Mouse (Mus musculus) liver, embryonic 16.5 days (tissue): Measurements from ENCODE around the gene Triap1. TPM values are rescaled to one million over a fixed set of nuclear protein-coding genes. Genes with fewer than 3 reads are reported as not detected.

ENCODE experiments used
- ATAC-seq: fragments of 200-750 bp; cut with Nextera tagmentation; 2 replicates; pipeline ENCODE4 v1.8.0; 2017; ENCODE audit warnings: low read depth, mild to moderate bottlenecking, moderate number of reproducible peaks, moderate library complexity
- H3K27ac ChIP-seq: fragments of 300-500 bp; sonication (generic); 2 replicates; pipeline ENCODE4 v1.5.1; 2014; ENCODE audit warnings: mild to moderate bottlenecking, low read length
- H3K27me3 ChIP-seq: fragments of 300-500 bp; sonication (generic); 2 replicates; pipeline ENCODE4 v1.6.1; 2014; ENCODE audit warnings: low read depth, low read length, mixed read lengths; ENCODE audit not compliant: control insufficient read depth, insufficient read depth
- H3K36me3 ChIP-seq: fragments of 300-500 bp; sonication (generic); 2 replicates; pipeline ENCODE4 v1.6.1; 2014; ENCODE audit warnings: mild to moderate bottlenecking; ENCODE audit not compliant: control insufficient read depth, insufficient read depth
- H3K4me1 ChIP-seq: fragments of 300-500 bp; sonication (generic); 2 replicates; pipeline ENCODE4 v1.6.1; 2014; ENCODE audit warnings: low read depth, low read length, mixed read lengths; ENCODE audit not compliant: control insufficient read depth
- H3K4me2 ChIP-seq: fragments of 300-500 bp; sonication (generic); 2 replicates; pipeline ENCODE4 v1.6.1; 2014; ENCODE audit warnings: low read depth, low read length, mixed read lengths
- H3K4me3 ChIP-seq: fragments of 300-500 bp; sonication (generic); 2 replicates; pipeline ENCODE4 v1.5.1; 2014; ENCODE audit warnings: low read depth, mild to moderate bottlenecking, low read length
- H3K9ac ChIP-seq: fragments of 300-500 bp; sonication (generic); 2 replicates; pipeline ENCODE4 v1.6.1; 2014; ENCODE audit warnings: low read depth, low read length
- H3K9me3 ChIP-seq: fragments of 300-500 bp; sonication (generic); replicated peaks from 2 replicates; pipeline ENCODE4 v1.6.1; 2016; ENCODE audit warnings: low read length; ENCODE audit not compliant: control insufficient read depth
- WGBS: fragments of 180-500 bp; shearing (Covaris S2); extraction: QIAGEN DNeasy Blood & Tissue Kit; methylation state at CpG from one replicate; pipeline ENCODE4 v1.1.7; 2014; ENCODE audit not compliant: insufficient replicate concordance; 5-methylcytosine and 5-hydroxymethylcytosine counted together
- polyA plus RNA-seq: library from polyadenylated mRNA; unstranded; fragments of >200 nt; fragmentation: Nextera tagmentation; extraction: Ambion mirVana; gene quantifications from 2 replicates; pipeline ENCODE4 v1.2.1, GENCODE M21; 2015

Triap1 gene
- polyA plus RNA-seq, 1 experiment from 2014 or later: 24.5 TPM

DNA sequence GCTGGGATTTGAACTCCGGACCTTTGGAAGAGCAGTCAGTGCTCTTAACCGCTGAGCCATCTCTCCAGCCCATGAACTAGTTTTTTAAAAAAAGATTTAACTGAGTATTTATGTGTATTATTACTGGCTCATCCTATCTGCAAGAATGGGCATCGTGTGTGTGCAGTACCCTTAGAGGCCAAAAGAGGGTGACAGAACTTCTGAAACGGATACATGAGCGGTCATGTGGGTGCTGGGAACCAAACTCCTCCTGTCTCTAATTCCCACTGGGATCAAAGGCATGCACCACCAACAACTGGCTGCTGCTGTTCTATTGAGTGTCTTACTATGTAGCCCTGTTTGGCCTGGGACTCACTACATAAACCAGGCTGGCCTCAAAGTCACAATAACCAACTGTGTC lies 10.3 kb downstream of the Triap1 start:
- Histone ChIP-seq H3K27me3 (no peaks in the 10 kb centered on the region), H3K9ac (no peak overlapping the region), H3K4me2 (no peak overlapping the region), H3K4me1 (peaks cover 9% of the 10 kb centered on the region), H3K4me3 (no peak overlapping the region), H3K36me3 (no peaks in the 10 kb centered on the region; the same call in 1 of the 2 replicates), H3K27ac (no peak overlapping the region), H3K9me3 (no peaks in the 10 kb centered on the region)
- no peak for ATAC-seq
- 67% methylated on average over 5 of the region's 5 CpGs for WGBS

DNA sequence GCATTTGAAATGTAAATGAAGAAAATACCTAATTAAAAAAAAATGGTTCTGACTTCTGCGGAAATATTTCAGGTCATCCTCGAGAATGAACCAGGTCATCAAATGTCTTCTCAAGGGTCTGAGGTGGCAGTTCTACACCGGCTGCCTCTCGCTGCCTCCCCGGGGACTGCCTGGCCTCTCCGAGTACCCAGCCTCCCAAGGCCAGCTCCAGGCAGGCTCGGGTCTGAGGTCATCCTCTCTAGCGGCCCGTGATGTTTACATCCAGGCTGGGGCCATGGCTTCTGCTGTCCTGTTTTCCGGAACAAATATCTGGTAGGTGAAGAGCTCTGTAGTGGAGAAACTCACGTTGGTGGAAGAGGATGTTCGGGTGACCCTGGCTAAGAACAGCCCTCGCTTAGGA lies 14.0 kb downstream of the Triap1 start:
- ATAC-seq: peak; percentile 41; the same call in 1 of the 2 replicates
- Histone ChIP-seq H3K4me2 (no peak overlapping the region), H3K36me3 (no peaks in the 10 kb centered on the region), H3K4me1 (no peaks in the 10 kb centered on the region; the same call in 1 of the 2 replicates), H3K9ac (no peak overlapping the region), H3K27ac (no peak overlapping the region), H3K27me3 (no peaks in the 10 kb centered on the region), H3K9me3 (no peaks in the 10 kb centered on the region), H3K4me3 (no peak overlapping the region)
- WGBS: 45% methylated on average over 13 of the region's 13 CpGs

DNA sequence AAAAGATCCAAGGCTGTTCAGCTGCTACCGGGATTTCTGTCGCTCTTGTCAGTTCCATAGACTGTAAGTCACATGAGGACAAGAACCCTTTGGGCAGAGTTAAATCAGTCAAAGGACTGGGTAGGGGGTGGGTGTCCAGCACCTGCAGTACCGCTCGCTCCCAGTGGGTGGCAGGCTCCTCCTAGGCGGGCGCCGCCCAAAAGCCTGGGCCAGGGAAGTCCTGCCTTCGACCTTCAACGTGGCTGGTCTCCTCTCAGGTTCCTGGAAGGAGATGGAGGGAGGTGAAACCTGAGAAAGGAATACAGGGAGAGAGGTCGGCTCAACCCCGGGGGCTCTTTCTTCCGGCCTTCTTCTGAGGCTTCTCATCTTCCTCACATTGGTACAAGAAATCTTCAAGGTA lies 17.8 kb downstream of the Triap1 start:
- H3K4me1 ChIP-seq: no peaks in the 10 kb centered on the region; the same call in 1 of the 2 replicates
- H3K27ac ChIP-seq: no peak overlapping the region
- H3K4me2 ChIP-seq: no peak overlapping the region
- no peak overlapping the region for H3K4me3 ChIP-seq
- no peak overlapping the region for H3K9ac ChIP-seq
- H3K9me3 ChIP-seq: no peaks in the 10 kb centered on the region
- WGBS: 3% methylated on average over 12 of the region's 12 CpGs
- ATAC-seq: peak; percentile 39; the same call in 1 of the 2 replicates
- peaks cover 7% of the 10 kb centered on the region; the same call in 1 of the 2 replicates for H3K27me3 ChIP-seq
- H3K36me3 ChIP-seq: no peaks in the 10 kb centered on the region

DNA sequence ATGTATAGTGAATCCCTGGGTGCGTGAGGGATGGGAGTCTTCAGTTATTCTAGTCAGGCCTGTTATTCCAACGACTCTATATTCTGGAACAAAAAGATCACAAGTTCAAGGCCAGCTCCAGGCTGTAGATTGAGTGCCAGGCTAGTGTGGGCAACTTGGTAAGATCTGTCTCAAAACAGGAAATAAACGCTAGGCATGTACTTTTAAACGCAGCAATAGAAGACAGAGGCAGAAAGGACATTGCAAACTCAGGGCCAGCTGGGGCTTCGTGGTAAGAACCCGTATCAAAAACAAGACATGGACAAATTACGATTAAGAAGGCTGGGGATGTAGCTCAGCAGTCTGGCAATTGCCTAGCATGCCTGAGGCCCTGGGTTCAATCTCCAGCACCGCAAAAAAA lies 18.4 kb downstream of the Triap1 start:
- H3K27ac ChIP-seq: no peak overlapping the region
- H3K9me3 ChIP-seq: no peaks in the 10 kb centered on the region
- no peak overlapping the region for H3K4me2 ChIP-seq
- H3K4me3 ChIP-seq: no peak overlapping the region
- 51% methylated on average over 8 of the region's 8 CpGs for WGBS
- H3K36me3 ChIP-seq: no peaks in the 10 kb centered on the region
- no peak overlapping the region for H3K9ac ChIP-seq
- no peak for ATAC-seq
- peaks cover 7% of the 10 kb centered on the region; the same call in 1 of the 2 replicates for H3K27me3 ChIP-seq
- no peaks in the 10 kb centered on the region; the same call in 1 of the 2 replicates for H3K4me1 ChIP-seq

DNA sequence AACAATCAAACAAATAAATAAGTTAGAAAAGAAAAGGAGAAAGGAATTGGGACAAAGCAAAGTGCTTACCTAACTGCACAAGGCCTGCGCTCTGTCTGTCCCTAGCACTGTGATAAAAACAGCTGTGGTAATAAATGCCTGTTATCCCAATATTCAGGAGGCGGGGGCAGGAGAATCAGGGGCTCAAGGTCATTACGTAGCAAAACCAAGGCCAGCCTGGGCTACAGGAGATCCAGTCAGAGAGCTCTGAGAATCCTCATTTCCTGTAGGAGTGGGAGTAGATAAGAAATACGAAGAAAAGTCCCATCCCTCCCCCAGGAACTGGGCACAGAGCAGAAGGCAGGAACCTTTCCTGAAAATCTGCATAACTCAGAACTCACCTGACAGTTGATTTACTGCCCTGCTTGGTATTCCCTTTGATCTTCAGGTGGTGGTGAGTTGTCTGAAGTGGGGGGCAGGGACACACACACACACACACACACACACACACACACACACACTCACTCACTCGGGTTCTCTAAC lies 18.9 kb downstream of the Triap1 start:
- no peak for ATAC-seq

DNA sequence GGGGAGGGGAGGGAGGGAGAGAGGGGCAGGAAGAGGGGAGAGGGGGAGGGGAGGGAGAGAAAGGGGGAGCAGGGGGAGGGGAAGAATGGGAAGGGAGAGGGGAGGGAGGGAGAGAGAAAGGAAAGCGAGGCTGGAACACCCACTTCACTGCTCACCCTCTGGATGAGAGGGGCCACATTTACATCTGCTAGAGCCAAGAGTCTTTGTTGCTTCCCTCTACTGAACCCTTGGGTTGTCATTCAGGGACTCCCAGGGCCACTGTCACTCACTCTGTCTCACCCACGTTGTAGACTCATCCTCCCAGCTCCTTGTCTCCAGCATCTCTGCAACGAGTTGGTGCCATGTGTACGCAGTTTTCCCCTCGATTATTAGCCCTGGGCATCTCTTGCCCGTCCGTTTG lies 21.2 kb downstream of the Triap1 start:
- Histone ChIP-seq H3K27ac (no peak overlapping the region), H3K9ac (no peak overlapping the region), H3K4me3 (no peak overlapping the region), H3K9me3 (no peaks in the 10 kb centered on the region), H3K36me3 (no peaks in the 10 kb centered on the region), H3K27me3 (peaks cover 7% of the 10 kb centered on the region; the same call in 1 of the 2 replicates), H3K4me2 (no peak overlapping the region), H3K4me1 (no peaks in the 10 kb centered on the region; the same call in 1 of the 2 replicates)
- ATAC-seq: no peak
- WGBS: 36% methylated on average over 7 of the region's 7 CpGs

More for the DNA sequence above, 18.9 kb downstream of the Triap1 start:
- 51% methylated on average over 5 of the region's 5 CpGs for WGBS
- H3K9ac ChIP-seq: no peak overlapping the region
- peaks cover 7% of the 10 kb centered on the region; the same call in 1 of the 2 replicates for H3K27me3 ChIP-seq
- no peak overlapping the region for H3K4me2 ChIP-seq
- no peaks in the 10 kb centered on the region for H3K36me3 ChIP-seq
- no peaks in the 10 kb centered on the region; the same call in 1 of the 2 replicates for H3K4me1 ChIP-seq
- no peak overlapping the region for H3K27ac ChIP-seq
- H3K9me3 ChIP-seq: no peaks in the 10 kb centered on the region
- H3K4me3 ChIP-seq: no peak overlapping the region

DNA sequence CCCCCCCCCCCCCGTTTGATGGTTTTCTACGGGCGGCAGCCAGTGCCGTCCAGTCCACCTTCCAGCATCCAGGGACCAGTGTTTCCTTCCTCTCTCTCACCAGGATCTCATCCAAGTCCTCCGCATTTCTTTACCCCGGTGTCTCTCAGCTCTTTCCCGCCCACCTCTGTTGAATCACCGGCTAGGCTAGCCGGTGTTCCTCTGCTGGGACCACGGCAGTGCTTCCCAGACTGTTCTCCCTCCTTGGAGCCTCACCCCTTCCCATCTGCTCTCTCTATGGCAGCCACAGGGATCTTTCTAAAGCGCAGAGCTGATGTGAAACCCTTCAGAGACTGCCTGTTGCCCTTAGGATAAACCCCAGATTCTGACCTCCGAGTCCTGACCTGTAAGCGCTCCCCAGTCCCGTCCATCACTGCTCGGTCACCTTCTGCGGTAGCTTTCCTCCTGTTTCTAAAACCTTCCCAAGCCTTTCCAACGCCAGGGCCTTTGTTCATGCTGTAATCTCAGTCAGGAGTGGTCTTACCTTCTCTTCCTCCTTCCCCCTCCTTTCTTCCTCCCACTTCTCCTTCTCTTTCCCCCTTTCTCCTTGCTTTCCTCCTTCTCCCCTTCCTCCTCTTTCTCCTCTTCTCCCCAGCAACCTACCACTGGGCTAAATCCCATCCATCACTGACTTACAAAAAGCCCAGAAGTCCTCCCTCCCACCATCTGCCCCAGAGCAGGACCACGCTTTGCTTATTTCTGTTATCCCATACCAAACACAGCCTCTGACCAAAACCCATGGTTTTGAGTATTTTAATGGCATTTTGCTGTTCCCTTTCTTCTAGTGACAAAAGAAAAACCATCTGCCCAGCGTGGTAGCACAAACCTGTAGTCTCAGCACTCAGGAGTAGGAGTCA lies 22.0 kb downstream of the Triap1 start:
- peaks cover 7% of the 10 kb centered on the region; the same call in 1 of the 2 replicates for H3K27me3 ChIP-seq
- no peaks in the 10 kb centered on the region for H3K9me3 ChIP-seq
- H3K4me3 ChIP-seq: no peak overlapping the region
- H3K27ac ChIP-seq: no peak overlapping the region
- ATAC-seq: no peak
- H3K4me1 ChIP-seq: no peaks in the 10 kb centered on the region; the same call in 1 of the 2 replicates
- no peak overlapping the region for H3K9ac ChIP-seq
- WGBS: 24% methylated on average over 17 of the region's 19 CpGs
- no peak overlapping the region for H3K4me2 ChIP-seq
- no peaks in the 10 kb centered on the region for H3K36me3 ChIP-seq

DNA sequence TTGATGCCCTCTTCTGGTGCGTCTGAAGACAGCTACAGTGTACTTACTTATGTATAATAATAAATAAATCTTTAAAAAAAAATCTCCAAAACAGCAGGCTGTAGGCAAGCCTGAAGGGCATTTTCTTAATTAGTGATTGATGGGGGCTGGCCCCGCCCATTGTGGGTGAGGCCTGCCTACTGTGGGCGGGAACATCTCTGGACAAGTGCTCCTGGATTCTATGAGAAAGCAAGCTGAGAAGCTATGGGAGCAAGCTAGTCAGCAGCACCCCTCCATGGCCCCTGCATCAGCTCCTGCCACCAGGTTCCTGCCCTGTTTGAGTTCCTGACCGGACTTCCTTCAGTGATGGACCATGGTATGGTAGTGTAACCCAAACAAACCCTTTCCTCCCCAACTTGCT lies 23.8 kb downstream of the Triap1 start:
- H3K9ac ChIP-seq: no peak overlapping the region
- H3K27ac ChIP-seq: no peak overlapping the region
- ATAC-seq: no peak
- peaks cover 7% of the 10 kb centered on the region; the same call in 1 of the 2 replicates for H3K27me3 ChIP-seq
- H3K4me3 ChIP-seq: no peak overlapping the region
- no peaks in the 10 kb centered on the region for H3K4me1 ChIP-seq
- H3K36me3 ChIP-seq: no peaks in the 10 kb centered on the region
- no peaks in the 10 kb centered on the region for H3K9me3 ChIP-seq
- no peak overlapping the region for H3K4me2 ChIP-seq
- WGBS: 59% methylated on average over 4 of the region's 4 CpGs

DNA sequence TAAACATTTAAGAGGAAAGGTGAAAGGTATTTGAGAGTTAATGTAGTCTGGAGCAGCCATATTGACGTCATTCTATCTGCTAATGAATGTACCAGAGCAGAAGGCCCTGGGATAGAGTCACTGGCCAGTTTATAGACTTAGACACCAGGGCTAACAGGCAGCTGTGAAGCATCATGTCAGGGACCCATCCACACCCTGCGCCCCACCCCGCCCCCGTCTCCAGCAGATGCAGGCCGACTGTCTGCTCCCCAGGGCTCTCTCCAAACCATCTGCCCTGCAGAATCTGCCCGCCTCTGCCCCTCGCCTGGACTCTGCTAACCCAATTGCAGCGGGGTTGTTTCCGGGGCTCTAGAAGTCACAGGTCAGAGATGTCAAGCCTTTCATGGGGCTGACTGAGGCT lies 30.7 kb downstream of the Triap1 start:
- no peak for ATAC-seq
- H3K9me3 ChIP-seq: no peaks in the 10 kb centered on the region
- no peak overlapping the region for H3K27ac ChIP-seq
- no peaks in the 10 kb centered on the region for H3K4me1 ChIP-seq
- WGBS: 47% methylated on average over 9 of the region's 9 CpGs
- peaks cover 9% of the 10 kb centered on the region for H3K27me3 ChIP-seq
- H3K4me3 ChIP-seq: no peak overlapping the region
- H3K36me3 ChIP-seq: no peaks in the 10 kb centered on the region
- H3K9ac ChIP-seq: no peak overlapping the region
- H3K4me2 ChIP-seq: no peak overlapping the region
